Mouse (Mus musculus): ENCODE measurements around the gene Olah.

- TF ChIP-seq POLR2A (IDR thresholded peaks at IDR 0.05; ENCODE audit: low read depth, low read length), result no peak
- no peak for TF ChIP-seq CTCF (IDR thresholded peaks at IDR 0.05; ENCODE audit: borderline replicate concordance, insufficient read depth, low read length)
These were observed 73.9 kb downstream of the Olah start for GRCm38 (mm10) chr2:3323132-3323531.
